Mouse (Mus musculus) heart, embryonic 16.5 days (tissue): ENCODE measurements around the gene Rplp0. TPM values are rescaled to one million over a fixed set of nuclear protein-coding genes. Genes with fewer than 3 reads are reported as not detected.

Experiments used
- ATAC-seq: fragments of 200-750 bp; cut with Nextera tagmentation; replicated peaks from 2 replicates; pipeline ENCODE4 v1.8.0; 2017; ENCODE audit warnings: moderate number of reproducible peaks; ENCODE audit not compliant: insufficient read depth, low FRiP score; ENCODE audit errors: extremely low read depth
- H3K27ac ChIP-seq: fragments of 300-500 bp; sonication (generic); 2 replicates; pipeline ENCODE4 v1.5.1; 2014; ENCODE audit warnings: mild to moderate bottlenecking, low read length, control low read depth, moderate library complexity
- H3K27me3 ChIP-seq: fragments of 300-500 bp; sonication (generic); 2 replicates; pipeline ENCODE4 v1.6.1; 2014; ENCODE audit warnings: low read length, mixed read lengths; ENCODE audit not compliant: control insufficient read depth, insufficient read depth
- H3K36me3 ChIP-seq: fragments of 300-500 bp; sonication (generic); 2 replicates; pipeline ENCODE4 v1.6.1; 2014; ENCODE audit not compliant: control insufficient read depth, insufficient read depth
- H3K4me1 ChIP-seq: fragments of 300-500 bp; sonication (generic); 2 replicates; pipeline ENCODE4 v1.6.1; 2014; ENCODE audit warnings: low read length, mixed read lengths; ENCODE audit not compliant: control insufficient read depth, insufficient read depth
- H3K4me2 ChIP-seq: fragments of 300-500 bp; sonication (generic); 2 replicates; pipeline ENCODE4 v1.6.1; 2014; ENCODE audit warnings: low read depth, mild to moderate bottlenecking, control low read depth, low read length
- H3K4me3 ChIP-seq: fragments of 300-500 bp; sonication (generic); 2 replicates; pipeline ENCODE4 v1.5.1; 2014; ENCODE audit warnings: mild to moderate bottlenecking, control low read depth, low read length
- H3K9ac ChIP-seq: fragments of 300-500 bp; sonication (generic); 2 replicates; pipeline ENCODE4 v1.6.1; 2014; ENCODE audit warnings: low read length, control low read depth
- H3K9me3 ChIP-seq: fragments of 300-500 bp; sonication (generic); replicated peaks from 2 replicates; pipeline ENCODE4 v1.6.1; 2016; ENCODE audit warnings: low read length; ENCODE audit not compliant: control insufficient read depth
- WGBS: fragments of 180-500 bp; shearing (Covaris S2); extraction: QIAGEN DNeasy Blood & Tissue Kit; methylation state at CpG from one replicate; pipeline ENCODE4 v1.1.7; 2014; 5-methylcytosine and 5-hydroxymethylcytosine counted together
- polyA plus RNA-seq: library from polyadenylated mRNA; unstranded; fragments of >200 nt; fragmentation: Nextera tagmentation; extraction: Ambion mirVana; gene quantifications from 2 replicates; pipeline ENCODE4 v1.2.1, GENCODE M21; 2015

Rplp0 gene
- polyA plus RNA-seq, 1 experiment from 2014 or later: 1,003 TPM

DNA sequence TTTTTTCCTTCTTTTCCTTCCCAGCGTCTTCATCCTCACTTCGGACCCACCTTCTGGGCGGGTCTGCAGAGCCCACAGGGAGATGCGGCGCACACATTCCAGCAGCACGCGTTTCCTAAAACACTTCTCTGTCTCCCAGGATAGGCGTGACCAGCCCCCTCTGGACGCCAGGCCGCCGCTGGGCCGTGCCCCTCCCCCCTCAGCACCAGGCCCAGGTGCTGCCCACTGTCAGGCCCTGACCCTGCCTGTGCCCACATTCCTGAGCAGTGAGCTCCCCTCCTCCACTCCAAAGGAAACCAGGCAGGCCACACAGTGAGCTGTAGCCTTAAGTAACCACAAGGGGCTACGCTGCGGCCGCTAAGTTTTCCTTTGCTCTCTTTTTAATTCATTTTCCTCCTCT lies 35.3 kb upstream of the Rplp0 start:
- Histone ChIP-seq H3K9me3 (no peaks in the 10 kb centered on the region), H3K36me3 (no peaks in the 10 kb centered on the region), H3K27ac (peak overlapping the region; percentile 75), H3K4me2 (peak overlapping the region; percentile 45), H3K4me1 (peaks cover 54% of the 10 kb centered on the region), H3K27me3 (no peaks in the 10 kb centered on the region), H3K4me3 (peak overlapping the region; percentile 1; the same call in 1 of the 2 replicates), H3K9ac (peak overlapping the region; percentile 54)
- WGBS: 15% methylated on average over 15 of the region's 15 CpGs
- peak; percentile 46; the same call in 1 of the 2 replicates for ATAC-seq

DNA sequence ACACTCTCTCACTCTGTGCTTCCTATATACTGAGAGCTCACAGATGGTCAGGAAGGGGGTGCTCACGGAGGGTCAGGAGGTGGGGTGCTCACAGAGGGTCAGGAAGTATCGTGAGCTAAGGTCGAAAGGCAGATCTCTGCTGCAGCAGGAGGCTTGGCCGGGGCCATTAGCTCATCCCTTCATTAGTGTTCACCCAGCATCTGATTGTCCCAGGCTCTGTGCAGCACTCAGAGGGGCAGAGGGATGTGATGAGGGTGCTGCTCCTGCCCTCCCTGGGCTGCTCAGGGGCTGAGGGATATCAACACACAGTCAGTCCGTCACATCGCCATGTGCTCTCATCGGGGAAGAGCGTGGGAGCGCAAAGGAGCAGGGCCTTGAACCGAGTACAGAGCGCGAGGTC lies 34.8 kb upstream of the Rplp0 start:
- no peaks in the 10 kb centered on the region for H3K27me3 ChIP-seq
- H3K4me1 ChIP-seq: peaks cover 59% of the 10 kb centered on the region
- H3K9ac ChIP-seq: peak overlapping the region; percentile 54
- peak overlapping the region; percentile 75 for H3K27ac ChIP-seq
- no peaks in the 10 kb centered on the region for H3K9me3 ChIP-seq
- WGBS: 41% methylated on average over 12 of the region's 12 CpGs
- H3K36me3 ChIP-seq: no peaks in the 10 kb centered on the region
- peak overlapping the region; percentile 45 for H3K4me2 ChIP-seq
- 0 out of 2 replicates have a peak, but pooled peaks have one; percentile 8 for ATAC-seq
- H3K4me3 ChIP-seq: no peak overlapping the region

- Histone ChIP-seq H3K36me3 (no peaks in the 10 kb centered on the region), H3K27ac (no peak overlapping the region), H3K4me1 (peaks cover 63% of the 10 kb centered on the region), H3K27me3 (no peaks in the 10 kb centered on the region), H3K4me3 (no peak overlapping the region), H3K4me2 (no peak overlapping the region), H3K9ac (0 out of 2 replicates have a peak overlapping the region, but pooled peaks have one; percentile 10), H3K9me3 (no peaks in the 10 kb centered on the region)
- no peak for ATAC-seq
- 85% methylated on average over 4 of the region's 4 CpGs for WGBS
Measured at GRCm38 (mm10) chr5:115525416-115525815, 33.9 kb upstream of the Rplp0 start.

GRCm38 (mm10) chr5:115525943-115526342 lies 33.3 kb upstream of the Rplp0 start:
- Histone ChIP-seq H3K27me3 (no peaks in the 10 kb centered on the region), H3K9me3 (no peaks in the 10 kb centered on the region), H3K27ac (no peak overlapping the region), H3K4me2 (no peak overlapping the region), H3K4me3 (no peak overlapping the region), H3K9ac (no peak overlapping the region), H3K4me1 (peaks cover 64% of the 10 kb centered on the region), H3K36me3 (no peaks in the 10 kb centered on the region)
- WGBS: 73% methylated on average over 9 of the region's 9 CpGs
- no peak for ATAC-seq

DNA sequence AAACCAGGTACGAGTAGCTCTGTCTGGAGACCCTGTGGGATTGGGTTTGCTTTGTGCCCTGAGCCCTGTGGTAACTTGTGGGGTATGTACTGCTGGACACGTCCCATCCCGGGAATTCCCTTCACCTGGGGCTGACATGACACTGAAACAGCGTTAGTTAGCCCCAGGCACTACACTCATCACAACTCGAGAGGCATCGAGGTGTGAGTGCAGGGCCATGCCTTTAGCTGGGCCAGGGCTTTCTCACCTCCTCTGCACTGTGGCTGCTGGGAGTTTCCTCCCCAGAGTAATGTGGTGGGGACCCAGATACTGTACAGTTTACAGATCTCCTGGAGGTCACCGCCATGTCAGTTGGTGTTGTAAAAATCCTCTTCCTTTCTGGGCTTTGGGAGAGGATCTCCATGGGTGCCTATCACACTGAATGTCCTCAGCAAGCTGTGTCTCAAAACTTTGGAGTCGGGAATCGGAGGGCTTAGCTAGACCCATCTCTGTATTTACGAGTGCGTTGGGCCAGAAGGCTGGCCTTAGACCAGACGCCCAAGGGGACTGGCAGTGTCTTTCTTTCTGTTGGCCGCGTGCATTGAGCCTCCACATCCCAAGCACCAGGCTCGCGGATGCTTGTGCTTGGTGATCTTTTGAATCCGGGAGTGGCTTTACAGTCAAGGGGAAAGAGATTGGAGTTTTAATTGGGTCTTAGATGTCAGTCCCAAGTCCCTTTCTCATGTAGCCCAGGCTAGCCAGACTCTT lies 32.6 kb upstream of the Rplp0 start:
- Histone ChIP-seq H3K4me1 (peaks cover 65% of the 10 kb centered on the region), H3K9ac (no peak overlapping the region), H3K9me3 (no peaks in the 10 kb centered on the region), H3K4me2 (no peak overlapping the region), H3K4me3 (no peak overlapping the region), H3K27ac (no peak overlapping the region), H3K27me3 (no peaks in the 10 kb centered on the region), H3K36me3 (no peaks in the 10 kb centered on the region)
- WGBS: 89% methylated on average over 17 of the region's 17 CpGs
- no peak for ATAC-seq

- no peaks in the 10 kb centered on the region for H3K9me3 ChIP-seq
- no peak overlapping the region for H3K9ac ChIP-seq
- H3K27ac ChIP-seq: no peak overlapping the region
- no peak overlapping the region for H3K4me2 ChIP-seq
- no peak for ATAC-seq
- H3K4me1 ChIP-seq: peaks cover 75% of the 10 kb centered on the region
- no peaks in the 10 kb centered on the region for H3K27me3 ChIP-seq
- H3K36me3 ChIP-seq: no peaks in the 10 kb centered on the region
- 66% methylated on average over 5 of the region's 5 CpGs for WGBS
- H3K4me3 ChIP-seq: no peak overlapping the region
Measured at GRCm38 (mm10) chr5:115528128-115528527, 31.1 kb upstream of the Rplp0 start.

GRCm38 (mm10) chr5:115529364-115529741 lies 29.9 kb upstream of the Rplp0 start:
- H3K27ac ChIP-seq: peak overlapping the region; percentile 87
- no peaks in the 10 kb centered on the region for H3K36me3 ChIP-seq
- no peak for ATAC-seq
- peak overlapping the region; percentile 55 for H3K9ac ChIP-seq
- no peak overlapping the region for H3K4me3 ChIP-seq
- peaks cover 76% of the 10 kb centered on the region for H3K4me1 ChIP-seq
- no peaks in the 10 kb centered on the region for H3K27me3 ChIP-seq
- 23% methylated on average over 8 of the region's 8 CpGs for WGBS
- no peaks in the 10 kb centered on the region for H3K9me3 ChIP-seq
- peak overlapping the region; percentile 41 for H3K4me2 ChIP-seq

- ATAC-seq: no peak
- Histone ChIP-seq H3K27me3 (no peaks in the 10 kb centered on the region), H3K27ac (peak overlapping the region; percentile 87), H3K9me3 (no peaks in the 10 kb centered on the region), H3K4me3 (no peak overlapping the region), H3K4me1 (peaks cover 76% of the 10 kb centered on the region), H3K4me2 (peak overlapping the region; percentile 41), H3K36me3 (no peaks in the 10 kb centered on the region), H3K9ac (peak overlapping the region; percentile 55)
- 41% methylated on average over 7 of the region's 7 CpGs for WGBS
Measured at GRCm38 (mm10) chr5:115529742-115530446, 29.4 kb upstream of the Rplp0 start.

DNA sequence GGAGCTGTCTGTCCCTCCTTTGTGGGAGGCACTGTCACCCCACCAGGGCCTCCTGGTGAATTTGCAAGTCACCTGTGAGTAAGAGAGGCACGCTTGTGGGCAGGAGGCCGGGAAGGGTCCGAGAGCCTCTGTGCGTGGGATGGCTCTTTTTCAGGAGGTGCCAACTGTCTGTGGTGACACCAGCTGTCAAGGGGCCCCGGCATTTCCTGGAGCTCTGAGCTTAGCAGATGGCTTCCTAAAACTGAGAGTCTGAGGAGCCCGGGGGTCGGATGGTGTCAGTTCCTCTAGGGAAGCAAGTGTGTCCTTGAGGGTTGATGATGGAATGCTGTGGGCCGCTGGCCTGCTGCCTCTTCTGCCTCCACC lies 28.8 kb upstream of the Rplp0 start:
- Histone ChIP-seq H3K9ac (peak overlapping the region; percentile 55), H3K27ac (peak overlapping the region; percentile 87), H3K9me3 (no peaks in the 10 kb centered on the region), H3K36me3 (no peaks in the 10 kb centered on the region), H3K4me3 (no peak overlapping the region), H3K4me2 (peak overlapping the region; percentile 41), H3K27me3 (no peaks in the 10 kb centered on the region), H3K4me1 (peaks cover 76% of the 10 kb centered on the region)
- 39% methylated on average over 8 of the region's 8 CpGs for WGBS
- ATAC-seq: no peak
